Mouse (Mus musculus): ENCODE data around the gene Tollip. TPM values are rescaled to one million over a fixed set of nuclear protein-coding genes. Genes with fewer than 3 reads are reported as not detected.
A peak's percentile ranks its signal among the peaks of the same experiment; 100 is the strongest.
"Not testable (repeated sequence)": the region's sequence is repeated elsewhere in the genome, so short reads cannot be mapped to it uniquely, and the experiment has no call there.

The Tollip gene
- polyA plus RNA-seq, 1 experiment from 2014 or later, result 37.7 TPM

DNA sequence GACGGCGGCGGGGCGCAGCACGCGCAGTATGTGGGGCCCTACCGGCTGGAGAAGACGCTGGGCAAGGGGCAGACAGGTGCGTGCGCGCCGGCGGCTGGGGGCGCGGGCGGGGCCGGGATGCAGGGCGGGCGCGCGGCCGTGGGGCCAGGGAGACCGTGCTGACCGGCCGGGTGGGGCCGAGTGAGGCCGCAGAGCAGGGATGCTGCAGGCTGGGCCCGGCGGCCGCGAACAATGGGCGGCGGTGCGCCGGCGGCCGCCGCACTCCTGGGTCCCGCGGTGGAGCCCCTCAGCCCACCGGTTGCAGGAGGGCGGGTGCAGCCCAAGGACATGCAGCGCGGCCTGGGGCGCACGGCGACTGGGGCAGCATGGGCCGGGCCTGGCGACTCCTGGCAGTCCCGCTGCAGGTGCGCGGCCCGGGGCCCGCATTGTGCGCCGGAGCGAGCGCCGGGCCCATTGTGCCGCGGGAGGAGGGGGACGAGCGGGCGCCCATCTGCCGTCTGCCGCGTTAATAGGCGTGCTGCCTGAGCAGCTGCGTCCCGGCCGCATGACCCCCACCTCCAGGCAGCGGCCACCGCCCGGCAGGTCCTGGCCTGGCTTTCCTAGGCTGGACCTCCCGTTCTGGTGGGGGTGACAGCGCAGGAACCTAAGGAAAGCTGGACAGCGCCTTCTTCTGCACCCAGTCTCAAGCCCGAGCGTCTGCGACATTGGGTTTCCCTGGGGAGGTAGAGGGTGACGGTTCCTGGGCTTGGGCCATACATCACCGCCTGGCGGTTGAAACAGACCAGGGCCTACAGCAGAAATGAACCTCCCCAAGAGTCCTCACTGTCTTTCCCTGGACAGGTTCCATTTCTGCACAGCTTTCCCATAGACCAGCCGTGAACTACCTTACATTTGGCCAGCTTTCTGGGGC, 32.1 kb upstream of the Tollip start:
- Histone ChIP-seq H3K9ac (peak overlapping the region; percentile 58), H3K27ac (no peak overlapping the region), H3K36me3 (no peaks in the 10 kb centered on the region), H3K4me1 (peaks cover 13% of the 10 kb centered on the region), H3K4me3 (peak overlapping the region; percentile 50), H3K4me2 (replicated peaks) (peak overlapping the region; percentile 91), H3K9me3 (peaks cover 9% of the 10 kb centered on the region), H3K27me3 (peaks cover 94% of the 10 kb centered on the region)
- peak; percentile 6; the same call in 1 of the 2 replicates for ATAC-seq (ENCODE audit: low FRiP score, low read depth)
- 1% methylated on average over 62 of the region's 84 CpGs for WGBS

DNA sequence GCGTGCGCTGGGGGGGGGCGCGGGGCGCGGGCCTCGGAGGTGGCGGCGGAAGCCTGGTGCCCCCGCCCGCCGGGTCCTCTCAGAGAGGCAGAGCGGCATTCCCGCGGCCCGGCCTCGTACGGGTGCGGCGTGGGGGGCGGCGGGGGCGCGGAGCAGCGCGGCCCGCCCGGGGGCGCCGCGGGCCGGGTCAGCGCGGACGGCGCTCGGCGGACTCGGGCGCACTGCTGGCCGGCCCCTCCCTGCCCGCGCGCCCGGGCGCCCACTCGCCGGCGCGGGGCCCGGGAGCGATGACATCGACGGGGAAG, 31.4 kb upstream of the Tollip start:
- Histone ChIP-seq H3K9me3 (peaks cover 9% of the 10 kb centered on the region), H3K4me2 (replicated peaks) (peak overlapping the region; percentile 91), H3K4me1 (peaks cover 13% of the 10 kb centered on the region), H3K36me3 (no peaks in the 10 kb centered on the region), H3K9ac (peak overlapping the region; percentile 58), H3K27me3 (peaks cover 95% of the 10 kb centered on the region), H3K27ac (no peak overlapping the region), H3K4me3 (peak overlapping the region; percentile 50)
- ATAC-seq (ENCODE audit: low FRiP score, low read depth), result peak; percentile 38
- 3% methylated on average over 8 of the region's 54 CpGs for WGBS

DNA sequence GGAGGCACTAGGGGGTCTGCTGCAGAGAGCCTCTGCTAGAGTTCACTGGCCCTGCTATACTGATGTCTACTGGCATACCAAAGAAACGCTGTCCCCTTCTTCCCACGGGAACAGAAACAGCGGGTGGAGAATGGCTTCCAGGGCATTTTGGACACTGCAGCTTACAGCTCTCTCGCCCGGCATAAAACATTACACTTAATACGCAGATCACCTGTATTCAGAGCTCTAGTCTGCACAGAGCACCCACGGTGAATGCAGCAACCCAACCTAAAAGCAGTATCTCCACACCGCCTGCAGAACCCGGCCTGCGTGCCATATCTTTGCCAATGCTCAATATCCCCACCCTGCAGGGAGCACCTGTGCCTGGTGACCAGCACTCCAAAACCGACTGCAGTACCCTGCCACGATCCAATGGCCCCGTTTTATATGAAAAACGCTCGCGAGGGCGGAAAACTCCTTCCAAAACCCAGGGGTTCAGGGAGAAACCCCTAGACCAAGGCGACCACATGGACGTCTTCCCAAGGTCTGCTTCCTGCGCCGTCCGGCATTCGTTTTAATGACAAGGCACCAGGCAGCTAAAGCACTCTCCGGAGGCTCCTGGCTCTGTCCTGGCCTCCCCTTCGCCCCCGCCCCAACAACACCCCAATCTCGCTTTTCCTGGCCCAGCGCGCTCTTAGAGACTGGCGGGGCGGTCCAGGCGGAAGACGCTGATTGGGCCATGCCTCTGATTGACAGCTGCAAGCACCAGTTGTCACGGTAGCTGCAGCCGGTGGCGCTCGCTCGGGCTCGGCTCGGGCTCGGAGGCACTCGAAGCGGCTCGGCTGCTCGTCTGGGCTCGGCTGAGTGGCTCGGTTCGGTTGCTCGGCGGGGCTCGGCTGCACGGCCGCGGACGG, 30.8 kb upstream of the Tollip start, which contains the start of gene Brsk2:
Brsk2 (plus strand) TSS at position 846 of the 893 bp plus-strand sequence.
- Histone ChIP-seq H3K4me2 (replicated peaks) (peak within 1 kb of the TSS; percentile 91), H3K4me1 (peaks cover 13% of the 10 kb centered on the region), H3K9me3 (peaks cover 9% of the 10 kb centered on the region), H3K27me3 (peaks cover 96% of the 10 kb centered on the region), H3K27ac (no peak within 1 kb of the TSS), H3K9ac (peak within 1 kb of the TSS; percentile 58), H3K4me3 (peak within 1 kb of the TSS; percentile 50), H3K36me3 (no peaks in the 10 kb centered on the region)
- ATAC-seq (ENCODE audit: low FRiP score, low read depth), result peak; percentile 97
- 2% methylated on average over 55 of the region's 55 CpGs for WGBS

DNA sequence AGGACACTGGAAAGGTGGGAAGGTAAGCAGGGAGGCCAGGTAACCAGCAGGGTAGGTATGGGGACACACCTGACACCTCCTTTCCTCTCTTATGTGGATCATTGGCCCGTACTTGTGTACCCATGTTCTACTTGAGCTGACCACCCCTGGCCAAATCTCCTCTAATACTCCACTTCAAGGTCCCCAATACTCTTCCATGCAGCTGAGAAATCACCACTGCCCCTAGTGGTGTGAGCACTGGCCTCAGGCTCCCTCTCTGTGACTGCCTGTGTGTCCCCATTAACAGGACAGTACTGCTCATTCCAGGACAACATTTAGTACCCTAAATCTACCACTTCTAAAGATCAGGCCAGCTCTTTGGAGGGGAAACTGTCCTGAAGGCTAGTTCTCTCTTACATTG, 29.7 kb upstream of the Tollip start:
- no peak for ATAC-seq (ENCODE audit: low FRiP score, low read depth)
- H3K4me3 ChIP-seq, result no peak overlapping the region
- peaks cover 86% of the 10 kb centered on the region for H3K27me3 ChIP-seq
- no peak overlapping the region for H3K9ac ChIP-seq
- H3K4me2 ChIP-seq (replicated peaks), result no peak overlapping the region
- WGBS, result 93% methylated on average over 1 of the region's 1 CpGs
- peaks cover 13% of the 10 kb centered on the region for H3K4me1 ChIP-seq
- no peaks in the 10 kb centered on the region for H3K36me3 ChIP-seq
- peaks cover 9% of the 10 kb centered on the region for H3K9me3 ChIP-seq
- no peak overlapping the region for H3K27ac ChIP-seq

DNA sequence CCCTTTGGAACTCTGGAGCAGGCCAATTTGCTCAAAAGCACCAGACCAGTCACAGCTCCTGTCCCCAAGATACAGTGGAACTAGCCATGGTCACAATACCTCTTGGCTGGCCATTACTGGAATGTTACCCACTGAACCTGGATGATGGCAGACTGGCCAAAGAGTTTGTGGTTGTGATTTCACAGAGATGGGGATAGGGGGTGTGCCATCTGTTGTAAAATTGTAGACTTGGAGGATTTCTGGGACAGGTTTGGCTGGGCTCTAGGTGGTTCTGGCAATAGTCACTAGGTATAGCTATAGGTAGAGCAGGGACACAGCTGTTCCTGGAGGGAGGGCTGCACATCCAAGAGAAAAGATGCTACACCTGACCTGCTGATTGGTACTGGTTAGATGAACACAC, 29.2 kb upstream of the Tollip start:
- Histone ChIP-seq H3K36me3 (no peaks in the 10 kb centered on the region), H3K27me3 (peaks cover 80% of the 10 kb centered on the region), H3K27ac (no peak overlapping the region), H3K4me1 (peaks cover 13% of the 10 kb centered on the region), H3K9ac (no peak overlapping the region), H3K4me3 (no peak overlapping the region), H3K4me2 (replicated peaks) (no peak overlapping the region), H3K9me3 (peaks cover 8% of the 10 kb centered on the region)
- ATAC-seq (ENCODE audit: low FRiP score, low read depth), result no peak

DNA sequence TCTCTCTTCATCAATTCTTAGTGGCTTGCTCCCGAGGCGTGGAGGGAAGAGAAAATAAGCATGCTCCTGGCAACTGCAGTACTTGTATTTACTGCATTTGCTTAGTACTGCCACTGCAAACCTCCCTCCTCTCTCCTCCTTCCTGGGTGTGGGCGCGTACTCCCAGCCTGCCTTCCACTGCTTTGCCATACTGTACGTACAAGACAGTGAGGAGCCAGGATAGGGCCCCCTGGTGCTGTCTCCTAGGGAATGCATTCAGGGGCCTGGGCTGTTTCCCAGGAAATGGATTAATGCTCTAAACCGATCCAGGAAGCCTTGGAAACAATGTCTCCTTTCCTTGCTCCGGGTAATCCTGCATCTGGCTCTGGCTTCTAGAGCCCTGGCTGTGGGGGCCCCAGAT, 27.6 kb upstream of the Tollip start:
- no peak for ATAC-seq (ENCODE audit: low FRiP score, low read depth)
- Histone ChIP-seq H3K4me2 (replicated peaks) (no peak overlapping the region), H3K36me3 (no peaks in the 10 kb centered on the region), H3K9me3 (no peaks in the 10 kb centered on the region), H3K4me1 (peaks cover 13% of the 10 kb centered on the region), H3K4me3 (no peak overlapping the region), H3K27ac (no peak overlapping the region), H3K9ac (no peak overlapping the region), H3K27me3 (peaks cover 65% of the 10 kb centered on the region)
- 36% methylated on average over 7 of the region's 7 CpGs for WGBS

DNA sequence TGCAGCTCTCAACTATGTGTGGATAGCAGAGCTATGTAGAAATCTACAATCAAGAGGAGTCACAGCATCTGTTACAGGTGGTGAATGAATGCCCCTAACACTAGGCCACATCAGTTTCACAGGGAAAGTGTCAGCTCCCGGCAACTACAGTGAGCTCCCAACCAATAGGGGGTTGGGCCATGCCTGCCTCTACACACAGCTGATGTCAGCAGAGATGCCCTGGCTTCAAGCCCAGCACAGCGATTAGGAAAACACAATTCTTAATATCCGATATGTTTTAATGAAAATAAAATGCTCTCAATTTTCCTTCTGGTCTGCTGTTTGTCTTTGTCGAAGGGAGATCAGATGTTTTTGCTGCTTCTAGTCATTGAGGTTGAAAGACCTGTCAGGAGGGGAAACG, 25.1 kb upstream of the Tollip start:
- H3K27me3 ChIP-seq, result peaks cover 46% of the 10 kb centered on the region
- H3K9me3 ChIP-seq, result no peaks in the 10 kb centered on the region
- no peak overlapping the region for H3K9ac ChIP-seq
- H3K4me3 ChIP-seq, result no peak overlapping the region
- WGBS, result 73% methylated on average over 5 of the region's 5 CpGs
- no peak overlapping the region for H3K4me2 ChIP-seq (replicated peaks)
- no peak for ATAC-seq (ENCODE audit: low FRiP score, low read depth)
- H3K27ac ChIP-seq, result no peak overlapping the region
- no peaks in the 10 kb centered on the region for H3K4me1 ChIP-seq
- H3K36me3 ChIP-seq, result no peaks in the 10 kb centered on the region

DNA sequence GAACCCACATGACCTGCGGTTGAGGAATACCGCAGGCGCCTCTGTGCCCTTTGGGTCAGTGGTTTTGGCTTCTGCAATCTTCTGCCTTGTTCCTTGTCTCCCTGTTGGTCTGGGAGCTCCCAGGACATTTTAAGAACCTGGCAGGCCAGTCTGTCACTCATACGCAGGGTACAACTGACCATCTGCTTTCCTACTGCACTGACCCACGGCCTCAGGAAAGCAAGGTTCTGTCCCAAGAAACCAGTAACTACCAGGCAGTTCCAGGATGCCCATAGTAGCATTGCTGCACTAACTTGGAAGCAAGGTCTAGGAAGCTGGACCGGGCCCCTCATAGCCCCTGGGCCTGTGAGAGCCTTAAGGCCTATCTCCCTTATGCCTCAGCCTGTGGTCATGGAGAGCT, 16.6 kb upstream of the Tollip start:
- Histone ChIP-seq H3K27ac (no peak overlapping the region), H3K9me3 (no peaks in the 10 kb centered on the region), H3K4me3 (no peak overlapping the region), H3K4me2 (replicated peaks) (no peak overlapping the region), H3K36me3 (no peaks in the 10 kb centered on the region), H3K27me3 (peaks cover 9% of the 10 kb centered on the region; the same call in 1 of the 2 replicates), H3K4me1 (no peaks in the 10 kb centered on the region), H3K9ac (no peak overlapping the region)
- ATAC-seq (ENCODE audit: low FRiP score, low read depth), result no peak
- 93% methylated on average over 6 of the region's 6 CpGs for WGBS

DNA sequence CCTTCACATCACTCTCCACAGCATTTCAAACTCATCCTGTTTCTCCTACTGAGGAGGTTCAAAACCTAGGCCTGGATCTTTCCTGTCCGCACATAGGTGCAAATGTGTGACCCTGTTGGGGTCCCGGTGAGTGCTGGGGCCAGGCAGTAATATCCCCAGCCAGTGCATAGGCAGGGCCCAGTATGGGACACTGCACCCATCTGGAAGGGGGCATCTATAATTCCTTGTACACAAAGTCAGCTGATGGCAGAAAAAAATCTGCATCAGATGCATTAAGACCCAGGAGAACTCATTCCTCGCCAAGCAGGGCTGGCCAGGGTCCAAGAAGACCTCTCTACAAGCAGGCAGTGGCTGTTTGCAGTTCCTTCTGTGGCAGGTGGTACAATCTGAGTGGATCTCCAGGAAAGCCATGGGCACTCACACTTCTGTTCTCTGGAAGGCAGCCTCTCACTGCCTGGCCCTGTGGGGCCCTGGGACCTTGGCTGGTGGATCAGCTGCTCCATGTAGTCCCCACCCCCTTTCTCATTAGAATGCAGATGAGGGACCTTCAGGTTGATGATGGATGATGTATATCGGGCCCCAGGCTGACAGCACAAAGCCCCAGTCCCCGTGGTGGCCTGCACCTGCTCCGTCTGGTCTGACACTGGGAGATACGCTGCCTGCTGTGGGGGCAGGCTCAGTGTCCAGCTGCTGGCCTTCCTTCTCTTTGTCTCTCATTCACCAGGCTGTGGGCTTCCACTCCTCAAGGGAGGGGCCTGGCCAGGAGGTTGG, 16.0 kb upstream of the Tollip start:
- H3K9ac ChIP-seq, result no peak overlapping the region
- no peak for ATAC-seq (ENCODE audit: low FRiP score, low read depth)
- H3K36me3 ChIP-seq, result no peaks in the 10 kb centered on the region
- H3K27me3 ChIP-seq, result peaks cover 5% of the 10 kb centered on the region; the same call in 1 of the 2 replicates
- no peak overlapping the region for H3K4me3 ChIP-seq
- no peaks in the 10 kb centered on the region for H3K4me1 ChIP-seq
- H3K4me2 ChIP-seq (replicated peaks), result no peak overlapping the region
- 62% methylated on average over 7 of the region's 7 CpGs for WGBS
- no peak overlapping the region for H3K27ac ChIP-seq
- H3K9me3 ChIP-seq, result no peaks in the 10 kb centered on the region

DNA sequence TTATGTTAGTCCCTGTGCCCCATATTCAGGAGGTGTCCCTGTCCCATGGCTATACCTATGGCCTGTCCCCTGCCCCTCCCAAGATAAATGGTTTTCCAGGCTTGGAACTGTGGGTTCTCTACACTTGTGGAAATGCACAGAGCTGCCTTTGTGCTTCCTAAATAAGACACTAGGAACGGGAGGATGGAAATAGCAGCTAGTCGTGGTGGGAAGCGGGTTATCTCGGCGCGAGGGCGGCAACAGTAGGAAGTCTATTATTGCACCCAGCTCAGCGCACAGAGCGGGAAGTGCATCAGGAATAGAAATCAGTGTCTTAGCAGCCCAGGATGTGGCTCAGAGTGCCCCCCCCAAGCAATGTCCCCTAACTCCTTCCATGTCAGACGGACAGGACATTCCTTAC, 10.3 kb upstream of the Tollip start:
- Histone ChIP-seq H3K4me1 (no peaks in the 10 kb centered on the region), H3K36me3 (no peaks in the 10 kb centered on the region), H3K27me3 (no peaks in the 10 kb centered on the region), H3K27ac (no peak overlapping the region), H3K9ac (no peak overlapping the region), H3K4me2 (replicated peaks) (no peak overlapping the region), H3K4me3 (no peak overlapping the region), H3K9me3 (no peaks in the 10 kb centered on the region)
- 87% methylated on average over 10 of the region's 10 CpGs for WGBS
- no peak for ATAC-seq (ENCODE audit: low FRiP score, low read depth)

DNA sequence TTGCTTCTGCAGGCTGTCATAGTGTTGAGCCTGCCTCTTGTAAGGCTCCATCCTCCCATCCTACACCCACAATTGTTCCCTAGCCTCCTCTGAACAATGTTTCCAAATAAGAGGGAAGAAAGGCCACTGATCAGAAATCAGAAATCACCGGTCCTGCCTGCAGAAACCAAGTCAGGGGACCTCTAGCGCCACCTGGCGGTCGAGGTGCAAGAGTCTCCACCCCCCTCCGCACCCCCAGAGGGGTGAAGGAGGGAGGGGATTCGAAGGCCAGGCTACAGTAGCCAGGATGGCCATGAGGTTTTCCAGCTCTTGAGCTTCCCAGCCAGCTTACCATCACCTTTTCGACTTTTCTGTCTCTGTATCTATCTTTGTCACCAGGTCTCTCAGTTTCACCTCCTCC, 6.6 kb upstream of the Tollip start:
- Histone ChIP-seq H3K27me3 (no peaks in the 10 kb centered on the region), H3K4me1 (no peaks in the 10 kb centered on the region), H3K9me3 (no peaks in the 10 kb centered on the region), H3K9ac (no peak overlapping the region), H3K4me2 (replicated peaks) (no peak overlapping the region), H3K4me3 (no peak overlapping the region), H3K36me3 (no peaks in the 10 kb centered on the region), H3K27ac (no peak overlapping the region)
- no peak for ATAC-seq (ENCODE audit: low FRiP score, low read depth)
- 5% methylated on average over 7 of the region's 7 CpGs for WGBS

DNA sequence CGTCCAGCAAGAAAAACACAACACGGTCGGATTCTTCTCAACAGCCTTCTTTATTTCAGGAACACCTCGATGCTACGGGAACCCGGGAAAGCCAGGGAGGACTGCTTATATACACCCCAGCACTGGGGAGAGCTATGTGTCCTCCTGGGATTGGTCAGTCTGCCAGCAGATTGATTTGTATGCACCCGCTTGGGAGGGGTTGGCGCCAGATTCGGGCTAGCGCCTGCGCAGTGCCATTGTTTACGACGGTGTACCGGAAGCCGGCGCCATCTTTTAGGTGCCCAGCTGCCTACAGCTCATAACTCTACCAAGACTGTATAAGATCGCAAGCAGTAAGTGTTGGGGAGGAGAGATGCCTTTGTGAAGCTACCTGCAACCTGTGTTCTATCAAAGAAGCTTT, 5.8 kb upstream of the Tollip start:
- not testable (repeated sequence) for H3K4me2 ChIP-seq (replicated peaks); H3K36me3 ChIP-seq; H3K4me1 ChIP-seq; H3K9ac ChIP-seq; H3K9me3 ChIP-seq; H3K4me3 ChIP-seq; H3K27ac ChIP-seq; ATAC-seq (ENCODE audit: low FRiP score, low read depth); H3K27me3 ChIP-seq
- 94% methylated on average over 17 of the region's 17 CpGs for WGBS

Measured in limb, embryonic 13.5 days (tissue).